Mouse (Mus musculus) heart, embryonic 11.5 days (tissue): ENCODE data around the gene Hacl1. TPM values are rescaled to one million over a fixed set of nuclear protein-coding genes. Genes with fewer than 3 reads are reported as not detected.

Experiments
- ATAC-seq: fragments of 200-750 bp; cut with Nextera tagmentation; replicated peaks from 2 replicates; pipeline ENCODE4 v1.8.0; 2017; ENCODE audit warnings: moderate library complexity; ENCODE audit not compliant: insufficient number of reproducible peaks, low FRiP score, low TSS enrichment
- H3K27ac ChIP-seq: fragments of 300-500 bp; sonication (generic); 2 replicates; pipeline ENCODE4 v1.5.1; 2014; ENCODE audit warnings: mild to moderate bottlenecking, low read depth, low read length
- H3K27me3 ChIP-seq: fragments of 300-500 bp; sonication (generic); 2 replicates; pipeline ENCODE4 v1.6.1; 2014; ENCODE audit warnings: mild to moderate bottlenecking, low read length, mixed read lengths; ENCODE audit not compliant: control insufficient read depth, insufficient read depth
- H3K36me3 ChIP-seq: fragments of 300-500 bp; sonication (generic); 2 replicates; pipeline ENCODE4 v1.6.1; 2014; ENCODE audit warnings: mild to moderate bottlenecking, low read length, moderate library complexity, mixed read lengths; ENCODE audit not compliant: control insufficient read depth, insufficient read depth
- H3K4me1 ChIP-seq: fragments of 300-500 bp; sonication (generic); 2 replicates; pipeline ENCODE4 v1.6.1; 2014; ENCODE audit warnings: low read length; ENCODE audit not compliant: control insufficient read depth, insufficient read depth
- H3K4me2 ChIP-seq: fragments of 300-500 bp; sonication (generic); 2 replicates; pipeline ENCODE4 v1.6.1; 2014; ENCODE audit warnings: mild to moderate bottlenecking, moderate library complexity
- H3K4me3 ChIP-seq: fragments of 300-500 bp; sonication (generic); 2 replicates; pipeline ENCODE4 v1.5.1; 2014; ENCODE audit warnings: low read depth, low read length
- H3K9ac ChIP-seq: fragments of 300-500 bp; sonication (generic); 2 replicates; pipeline ENCODE4 v1.6.1; 2014; ENCODE audit warnings: mild to moderate bottlenecking, low read depth, low read length, moderate library complexity
- H3K9me3 ChIP-seq: fragments of 300-500 bp; sonication (generic); replicated peaks from 2 replicates; pipeline ENCODE4 v1.6.1; 2016; ENCODE audit warnings: low read length; ENCODE audit not compliant: control insufficient read depth
- WGBS: fragments of 180-500 bp; shearing (Covaris S2); extraction: QIAGEN DNeasy Blood & Tissue Kit; methylation state at CpG from one replicate; pipeline ENCODE4 v1.1.7; 2014; ENCODE audit not compliant: insufficient replicate concordance; 5-methylcytosine and 5-hydroxymethylcytosine counted together
- polyA plus RNA-seq: library from polyadenylated mRNA; unstranded; fragments of >200 nt; fragmentation: Nextera tagmentation; extraction: Ambion mirVana; gene quantifications from 2 replicates; pipeline ENCODE4 v1.2.1, GENCODE M21; 2014

The Hacl1 gene
- polyA plus RNA-seq, 1 experiment from 2014 or later, result 16.1 TPM

- Histone ChIP-seq H3K27me3 (no peaks in the 10 kb centered on the region), H3K4me3 (no peak overlapping the region), H3K9ac (no peak overlapping the region), H3K27ac (no peak overlapping the region), H3K36me3 (no peaks in the 10 kb centered on the region), H3K4me1 (peaks cover 30% of the 10 kb centered on the region), H3K4me2 (no peak overlapping the region), H3K9me3 (no peaks in the 10 kb centered on the region)
- no peak for ATAC-seq
- 39% methylated on average over 5 of the region's 5 CpGs for WGBS
These were observed 16.0 kb upstream of the Hacl1 start for GRCm38 (mm10) chr14:31656857-31657645.

- WGBS, result 60% methylated on average over 7 of the region's 7 CpGs
- Histone ChIP-seq H3K27ac (no peak overlapping the region), H3K4me2 (no peak overlapping the region), H3K9ac (no peak overlapping the region), H3K9me3 (no peaks in the 10 kb centered on the region), H3K4me1 (peaks cover 29% of the 10 kb centered on the region), H3K36me3 (no peaks in the 10 kb centered on the region), H3K4me3 (no peak overlapping the region), H3K27me3 (no peaks in the 10 kb centered on the region)
- ATAC-seq, result no peak
These were observed 15.3 kb upstream of the Hacl1 start for GRCm38 (mm10) chr14:31656386-31656785.

GRCm38 (mm10) chr14:31655406-31655805 lies 14.3 kb upstream of the Hacl1 start:
- no peak for ATAC-seq
- no peaks in the 10 kb centered on the region for H3K36me3 ChIP-seq
- H3K4me2 ChIP-seq, result no peak overlapping the region
- peaks cover 32% of the 10 kb centered on the region for H3K4me1 ChIP-seq
- WGBS, result 78% methylated on average over 14 of the region's 14 CpGs
- H3K4me3 ChIP-seq, result no peak overlapping the region
- H3K27ac ChIP-seq, result no peak overlapping the region
- no peaks in the 10 kb centered on the region for H3K9me3 ChIP-seq
- H3K9ac ChIP-seq, result no peak overlapping the region
- H3K27me3 ChIP-seq, result no peaks in the 10 kb centered on the region

- no peaks in the 10 kb centered on the region for H3K36me3 ChIP-seq
- no peaks in the 10 kb centered on the region for H3K9me3 ChIP-seq
- no peak overlapping the region for H3K27ac ChIP-seq
- no peaks in the 10 kb centered on the region for H3K27me3 ChIP-seq
- H3K4me3 ChIP-seq, result no peak overlapping the region
- no peak overlapping the region for H3K4me2 ChIP-seq
- H3K9ac ChIP-seq, result no peak overlapping the region
- ATAC-seq, result no peak
- WGBS, result 89% methylated on average over 5 of the region's 5 CpGs
- peaks cover 31% of the 10 kb centered on the region for H3K4me1 ChIP-seq
These were observed 13.7 kb upstream of the Hacl1 start for GRCm38 (mm10) chr14:31654816-31655215.

- H3K4me3 ChIP-seq, result no peak overlapping the region
- H3K4me1 ChIP-seq, result peaks cover 22% of the 10 kb centered on the region
- no peak overlapping the region for H3K4me2 ChIP-seq
- H3K27me3 ChIP-seq, result no peaks in the 10 kb centered on the region
- H3K36me3 ChIP-seq, result no peaks in the 10 kb centered on the region
- H3K9me3 ChIP-seq, result no peaks in the 10 kb centered on the region
- H3K27ac ChIP-seq, result no peak overlapping the region
- no peak for ATAC-seq
- H3K9ac ChIP-seq, result no peak overlapping the region
- 55% methylated on average over 14 of the region's 14 CpGs for WGBS
These were observed 12.2 kb upstream of the Hacl1 start for GRCm38 (mm10) chr14:31653101-31653875.

GRCm38 (mm10) chr14:31652624-31653023 lies 11.5 kb upstream of the Hacl1 start:
- no peak overlapping the region for H3K9ac ChIP-seq
- H3K27me3 ChIP-seq, result no peaks in the 10 kb centered on the region
- H3K4me1 ChIP-seq, result peaks cover 22% of the 10 kb centered on the region
- H3K36me3 ChIP-seq, result no peaks in the 10 kb centered on the region
- ATAC-seq, result no peak
- no peaks in the 10 kb centered on the region for H3K9me3 ChIP-seq
- H3K4me3 ChIP-seq, result no peak overlapping the region
- no peak overlapping the region for H3K4me2 ChIP-seq
- WGBS, result 86% methylated on average over 1 of the region's 1 CpGs
- H3K27ac ChIP-seq, result no peak overlapping the region

- H3K9ac ChIP-seq, result no peak overlapping the region
- no peak overlapping the region for H3K4me2 ChIP-seq
- no peaks in the 10 kb centered on the region for H3K9me3 ChIP-seq
- no peak overlapping the region for H3K4me3 ChIP-seq
- H3K27ac ChIP-seq, result no peak overlapping the region
- ATAC-seq, result no peak
- H3K27me3 ChIP-seq, result no peaks in the 10 kb centered on the region
- H3K36me3 ChIP-seq, result no peaks in the 10 kb centered on the region
- 42% methylated on average over 5 of the region's 5 CpGs for WGBS
- peaks cover 19% of the 10 kb centered on the region for H3K4me1 ChIP-seq
These were observed 11.0 kb upstream of the Hacl1 start for GRCm38 (mm10) chr14:31652106-31652505.

- no peaks in the 10 kb centered on the region for H3K36me3 ChIP-seq
- H3K4me2 ChIP-seq, result no peak overlapping the region
- H3K4me1 ChIP-seq, result peaks cover 19% of the 10 kb centered on the region
- no peak overlapping the region for H3K9ac ChIP-seq
- H3K27ac ChIP-seq, result no peak overlapping the region
- H3K27me3 ChIP-seq, result no peaks in the 10 kb centered on the region
- H3K9me3 ChIP-seq, result no peaks in the 10 kb centered on the region
- no peak for ATAC-seq
- 58% methylated on average over 7 of the region's 7 CpGs for WGBS
- no peak overlapping the region for H3K4me3 ChIP-seq
These were observed 10.1 kb upstream of the Hacl1 start for GRCm38 (mm10) chr14:31651206-31651605.
